11 mouse cellular contexts compared by ENCODE assay signal in the genomic region with DNA sequence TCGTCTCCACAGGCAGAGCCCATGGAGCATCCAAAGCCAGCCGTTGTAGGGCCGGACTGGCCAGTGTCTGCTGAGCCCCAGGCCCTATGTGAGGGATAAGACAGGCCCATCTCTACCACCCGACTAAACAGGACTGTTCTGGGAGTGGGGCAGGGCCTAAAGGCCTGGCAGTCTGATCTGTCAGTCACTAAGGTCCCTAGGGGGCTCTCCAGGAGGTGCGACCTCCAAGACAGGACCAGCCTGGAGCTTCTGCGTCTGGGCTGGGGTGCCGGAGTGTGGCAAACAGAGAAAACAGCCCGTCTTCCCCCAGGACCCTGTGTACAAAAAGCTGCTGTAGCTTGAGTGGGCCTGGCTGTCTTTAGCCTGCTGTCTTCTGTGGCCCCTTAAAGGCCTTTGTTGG. TPM values are rescaled to one million over a fixed set of nuclear protein-coding genes. Genes with fewer than 3 reads are reported as not detected.
DNase-seq lines count a peak whose midpoint lies in the region; ATAC-seq lines count a peak whose summit lies in the region.
"Had no signal": no experiment of that assay in that cellular context is flagged by ENCODE, and none has a peak within 500 bp of the region (broad histone marks: within the 10 kb centered on the region; RNA-seq: fewer than 3 reads in every experiment).

No protein-coding gene starts in this region.

- 63% methylated on average over 8 of the region's 8 CpGs for WGBS in heart, embryonic 15.5 days
- 66% methylated on average over 8 of the region's 8 CpGs for WGBS in heart, embryonic 11.5 days (ENCODE audit: insufficient replicate concordance)
- 57% methylated on average over 8 of the region's 8 CpGs for WGBS in hindbrain, embryonic 13.5 days
- WGBS in neural tube, embryonic 15.5 days = 68% methylated on average over 8 of the region's 8 CpGs
- WGBS in kidney, embryonic 15.5 days = 71% methylated on average over 8 of the region's 8 CpGs

- H3K9me3 ChIP-seq in heart, embryonic 15.5 days (replicated peaks) = no peaks in the 10 kb centered on the region
- H3K9me3 ChIP-seq in heart, embryonic 11.5 days (replicated peaks; ENCODE audit: control insufficient read depth, low read length) = no peaks in the 10 kb centered on the region
- no peaks in the 10 kb centered on the region for H3K9me3 ChIP-seq in hindbrain, embryonic 13.5 days
- no peaks in the 10 kb centered on the region for H3K9me3 ChIP-seq in neural tube, embryonic 15.5 days (replicated peaks)
- no peaks in the 10 kb centered on the region for H3K9me3 ChIP-seq in kidney, embryonic 15.5 days (replicated peaks)

- 0 out of 2 replicates have a peak overlapping the region, but pooled peaks have one; percentile 0 for H3K9ac ChIP-seq in heart, embryonic 15.5 days
- no peak overlapping the region for H3K9ac ChIP-seq in heart, embryonic 11.5 days (ENCODE audit: low read depth, low read length)
- peak overlapping the region; percentile 91; the same call in 1 of the 2 replicates for H3K9ac ChIP-seq in hindbrain, embryonic 13.5 days
- 0 out of 2 replicates have a peak overlapping the region, but pooled peaks have one; percentile 95 for H3K9ac ChIP-seq in neural tube, embryonic 15.5 days (replicated peaks)
- no peak overlapping the region for H3K9ac ChIP-seq in kidney, embryonic 15.5 days

- peaks cover 40% of the 10 kb centered on the region for H3K36me3 ChIP-seq in heart, embryonic 15.5 days
- peaks cover 24% of the 10 kb centered on the region for H3K36me3 ChIP-seq in heart, embryonic 11.5 days (ENCODE audit: control insufficient read depth, insufficient read depth, low read length)
- H3K36me3 ChIP-seq in hindbrain, embryonic 13.5 days = peaks cover 44% of the 10 kb centered on the region
- H3K36me3 ChIP-seq in neural tube, embryonic 15.5 days = peaks cover 46% of the 10 kb centered on the region
- peaks cover 52% of the 10 kb centered on the region for H3K36me3 ChIP-seq in kidney, embryonic 15.5 days

- ATAC-seq in heart, embryonic 15.5 days (replicated peaks; ENCODE audit: insufficient number of reproducible peaks, insufficient read depth, low FRiP score, low read depth) = no peak
- no peak for ATAC-seq in heart, embryonic 11.5 days (replicated peaks; ENCODE audit: insufficient number of reproducible peaks, low FRiP score, low TSS enrichment)
- ATAC-seq in hindbrain, embryonic 13.5 days (ENCODE audit: low FRiP score) = no peak
- ATAC-seq in neural tube, embryonic 15.5 days (ENCODE audit: low FRiP score) = no peak
- ATAC-seq in kidney, embryonic 15.5 days (replicated peaks; ENCODE audit: low FRiP score) = no peak

- no peak overlapping the region for H3K4me3 ChIP-seq in heart, embryonic 15.5 days
- no peak overlapping the region for H3K4me3 ChIP-seq in heart, embryonic 11.5 days (ENCODE audit: low read depth, low read length)
- no peak overlapping the region for H3K4me3 ChIP-seq in hindbrain, embryonic 13.5 days
- H3K4me3 ChIP-seq in neural tube, embryonic 15.5 days (replicated peaks) = no peak overlapping the region
- H3K4me3 ChIP-seq in kidney, embryonic 15.5 days (replicated peaks) = no peak overlapping the region
- H3K4me3 ChIP-seq: erythroblast, embryonic 14.5 days had no signal

- peak; percentile 45 for DNase-seq in testis, postnatal 10 days (ENCODE audit: low spot score)
- no peak for DNase-seq in testis, postnatal 14 days (ENCODE audit: low spot score)
- DNase-seq in thymus, postnatal 10 days (ENCODE audit: low spot score in 2 of 2) = no peak
- DNase-seq: liver; right cerebral cortex, adult 18-20 months had no signal

- H3K27me3 ChIP-seq in heart, embryonic 15.5 days = no peaks in the 10 kb centered on the region
- no peaks in the 10 kb centered on the region; the same call in 1 of the 2 replicates for H3K27me3 ChIP-seq in heart, embryonic 11.5 days (ENCODE audit: control insufficient read depth, insufficient read depth, low read length)
- no peaks in the 10 kb centered on the region for H3K27me3 ChIP-seq in hindbrain, embryonic 13.5 days
- no peaks in the 10 kb centered on the region for H3K27me3 ChIP-seq in neural tube, embryonic 15.5 days (replicated peaks)
- no peaks in the 10 kb centered on the region for H3K27me3 ChIP-seq in kidney, embryonic 15.5 days

- no peak overlapping the region for H3K27ac ChIP-seq in heart, embryonic 15.5 days
- no peak overlapping the region for H3K27ac ChIP-seq in heart, embryonic 11.5 days (ENCODE audit: low read depth, low read length)
- H3K27ac ChIP-seq in hindbrain, embryonic 13.5 days = no peak overlapping the region
- no peak overlapping the region for H3K27ac ChIP-seq in neural tube, embryonic 15.5 days (replicated peaks)
- no peak overlapping the region for H3K27ac ChIP-seq in kidney, embryonic 15.5 days

- no peak overlapping the region for H3K4me2 ChIP-seq in heart, embryonic 15.5 days
- no peak overlapping the region for H3K4me2 ChIP-seq in heart, embryonic 11.5 days
- peak overlapping the region; percentile 89 for H3K4me2 ChIP-seq in hindbrain, embryonic 13.5 days
- peak overlapping the region; percentile 81; the same call in 1 of the 2 replicates for H3K4me2 ChIP-seq in neural tube, embryonic 15.5 days
- H3K4me2 ChIP-seq in kidney, embryonic 15.5 days = no peak overlapping the region

- peaks cover 47% of the 10 kb centered on the region for H3K4me1 ChIP-seq in heart, embryonic 15.5 days (replicated peaks)
- H3K4me1 ChIP-seq in heart, embryonic 11.5 days (ENCODE audit: control insufficient read depth, insufficient read depth, low read length) = peaks cover 30% of the 10 kb centered on the region
- peaks cover 50% of the 10 kb centered on the region for H3K4me1 ChIP-seq in hindbrain, embryonic 13.5 days (replicated peaks)
- peaks cover 55% of the 10 kb centered on the region for H3K4me1 ChIP-seq in neural tube, embryonic 15.5 days
- peaks cover 38% of the 10 kb centered on the region for H3K4me1 ChIP-seq in kidney, embryonic 15.5 days

RNA-seq across cellular contexts. Expression of gene Zfp651, which starts 2.7 kb away (rescaled TPM):
- polyA plus RNA-seq in heart, embryonic 15.5 days (2015; fragmentation: Nextera tagmentation; extraction: Ambion mirVana) = 18.2 and 23.0 TPM in 2 replicates
- 7.1 and 7.8 TPM in 2 replicates for polyA plus RNA-seq in heart, embryonic 11.5 days (2014; fragmentation: Nextera tagmentation; extraction: Ambion mirVana)
- polyA plus RNA-seq in hindbrain, embryonic 13.5 days (2015; fragmentation: Nextera tagmentation; extraction: Ambion mirVana) = 11.5 and 13.3 TPM in 2 replicates
- 27.9 and 36.3 TPM in 2 replicates for polyA plus RNA-seq in neural tube, embryonic 15.5 days (2015; fragmentation: Nextera tagmentation; extraction: Ambion mirVana)
- 12.8 and 15.3 TPM in 2 replicates for polyA plus RNA-seq in kidney, embryonic 15.5 days (2015; fragmentation: Nextera tagmentation; extraction: Ambion mirVana)

RNA-seq across cellular contexts. Expression of gene Klhl40, which starts 15.6 kb away (rescaled TPM):
- polyA plus RNA-seq in heart, embryonic 15.5 days (2015; fragmentation: Nextera tagmentation; extraction: Ambion mirVana) = 4.5 and 5.5 TPM in 2 replicates
- polyA plus RNA-seq in heart, embryonic 11.5 days (2014; fragmentation: Nextera tagmentation; extraction: Ambion mirVana) = 0.59 and 0.84 TPM in 2 replicates
- polyA plus RNA-seq in hindbrain, embryonic 13.5 days (2015; fragmentation: Nextera tagmentation; extraction: Ambion mirVana) = 1.2 and 1.3 TPM in 2 replicates
- 2.7 and 3.6 TPM in 2 replicates for polyA plus RNA-seq in neural tube, embryonic 15.5 days (2015; fragmentation: Nextera tagmentation; extraction: Ambion mirVana)
- polyA plus RNA-seq in kidney, embryonic 15.5 days (2015; fragmentation: Nextera tagmentation; extraction: Ambion mirVana) = 1.8 and 2.9 TPM in 2 replicates
- polyA plus RNA-seq: erythroblast, embryonic 14.5 days had no signal

RNA-seq across cellular contexts. Expression of gene Hhatl, which starts 30.5 kb away (rescaled TPM):
- 17.5 and 18.3 TPM in 2 replicates for polyA plus RNA-seq in heart, embryonic 15.5 days (2015; fragmentation: Nextera tagmentation; extraction: Ambion mirVana)
- 3.6 and 4.8 TPM in 2 replicates for polyA plus RNA-seq in heart, embryonic 11.5 days (2014; fragmentation: Nextera tagmentation; extraction: Ambion mirVana)
- not detected in 2 replicates for polyA plus RNA-seq in hindbrain, embryonic 13.5 days (2015; fragmentation: Nextera tagmentation; extraction: Ambion mirVana)
- polyA plus RNA-seq in neural tube, embryonic 15.5 days (2015; fragmentation: Nextera tagmentation; extraction: Ambion mirVana) = 0.38 and 0.64 TPM in 2 replicates
- 0.69 and 0.80 TPM in 2 replicates for polyA plus RNA-seq in kidney, embryonic 15.5 days (2015; fragmentation: Nextera tagmentation; extraction: Ambion mirVana)
- polyA plus RNA-seq: erythroblast, embryonic 14.5 days had no signal

RNA-seq across cellular contexts. Expression of gene Nktr, which starts 42.8 kb away (rescaled TPM):
- 43.6 and 46.0 TPM in 2 replicates for polyA plus RNA-seq in heart, embryonic 15.5 days (2015; fragmentation: Nextera tagmentation; extraction: Ambion mirVana)
- polyA plus RNA-seq in heart, embryonic 11.5 days (2014; fragmentation: Nextera tagmentation; extraction: Ambion mirVana) = 46.8 and 64.6 TPM in 2 replicates
- 64.6 and 67.4 TPM in 2 replicates for polyA plus RNA-seq in hindbrain, embryonic 13.5 days (2015; fragmentation: Nextera tagmentation; extraction: Ambion mirVana)
- 51.5 and 52.8 TPM in 2 replicates for polyA plus RNA-seq in neural tube, embryonic 15.5 days (2015; fragmentation: Nextera tagmentation; extraction: Ambion mirVana)
- 59.6 and 67.8 TPM in 2 replicates for polyA plus RNA-seq in kidney, embryonic 15.5 days (2015; fragmentation: Nextera tagmentation; extraction: Ambion mirVana)

RNA-seq across cellular contexts. Expression of gene Ss18l2, which starts 51.7 kb away (rescaled TPM):
- polyA plus RNA-seq in heart, embryonic 15.5 days (2015; fragmentation: Nextera tagmentation; extraction: Ambion mirVana) = 153 and 193 TPM in 2 replicates
- 153 and 161 TPM in 2 replicates for polyA plus RNA-seq in heart, embryonic 11.5 days (2014; fragmentation: Nextera tagmentation; extraction: Ambion mirVana)
- 162 and 166 TPM in 2 replicates for polyA plus RNA-seq in hindbrain, embryonic 13.5 days (2015; fragmentation: Nextera tagmentation; extraction: Ambion mirVana)
- 182 and 206 TPM in 2 replicates for polyA plus RNA-seq in neural tube, embryonic 15.5 days (2015; fragmentation: Nextera tagmentation; extraction: Ambion mirVana)
- 113 and 128 TPM in 2 replicates for polyA plus RNA-seq in kidney, embryonic 15.5 days (2015; fragmentation: Nextera tagmentation; extraction: Ambion mirVana)

Comparison
In these comparisons a context has a peak if more than half of its experiments do, and no peak if none do; other contexts are left out.
1. H3K9ac ChIP-seq: peak in heart, embryonic 15.5 days (single experiment), hindbrain, embryonic 13.5 days (single experiment) and neural tube, embryonic 15.5 days (single experiment); none in heart, embryonic 11.5 days (single experiment) and kidney, embryonic 15.5 days (single experiment).
2. H3K4me2 ChIP-seq: peak in hindbrain, embryonic 13.5 days (single experiment) and neural tube, embryonic 15.5 days (single experiment); none in heart, embryonic 15.5 days (single experiment), heart, embryonic 11.5 days (single experiment) and kidney, embryonic 15.5 days (single experiment).